Mouse (Mus musculus) right cerebral cortex, adult 2 months (tissue): ENCODE measurements around the gene Farp1.
"Not testable (repeated sequence)": the region's sequence is repeated elsewhere in the genome, so short reads cannot be mapped to it uniquely, and the experiment has no call there.

Experiments used
- DNase-seq, 2 experiments: peaks; one replicate each; pipeline ENCODE4 v3.0.0; 2021 to 2022; ENCODE audit warnings: low spot score in 2 of 2

The Farp1 gene

GRCm38 (mm10) chr14:121104760-121105329 lies 69.8 kb downstream of the Farp1 start:
- DNase-seq = no peak

- DNase-seq = no peak
Observed at GRCm38 (mm10) chr14:121106906-121107305, 71.9 kb downstream of the Farp1 start.

- DNase-seq = no peak
Observed at GRCm38 (mm10) chr14:121107707-121108285, 72.8 kb downstream of the Farp1 start.

GRCm38 (mm10) chr14:121108439-121109115 lies 73.6 kb downstream of the Farp1 start:
- DNase-seq = no peak

GRCm38 (mm10) chr14:121109116-121109504 lies 74.1 kb downstream of the Farp1 start:
- no peak for DNase-seq

GRCm38 (mm10) chr14:121110492-121111267 lies 75.7 kb downstream of the Farp1 start:
- DNase-seq = no peak

GRCm38 (mm10) chr14:121112061-121112460 lies 77.1 kb downstream of the Farp1 start:
- DNase-seq = no peak

- peak in 1 of 2 experiments; percentile 42 for DNase-seq
Observed at GRCm38 (mm10) chr14:121113785-121114184, 78.8 kb downstream of the Farp1 start.

- no peak for DNase-seq
Observed at GRCm38 (mm10) chr14:121116696-121117095, 81.7 kb downstream of the Farp1 start.

- no peak for DNase-seq
Observed at GRCm38 (mm10) chr14:121118860-121119259, 83.9 kb downstream of the Farp1 start.

- no peak for DNase-seq
Observed at GRCm38 (mm10) chr14:121121664-121122063, 86.7 kb downstream of the Farp1 start.

GRCm38 (mm10) chr14:121122852-121123251 lies 87.9 kb downstream of the Farp1 start:
- no peak for DNase-seq

- no peak for DNase-seq
Observed at GRCm38 (mm10) chr14:121124409-121125010, 89.5 kb downstream of the Farp1 start.

- DNase-seq = no peak
Observed at GRCm38 (mm10) chr14:121125651-121126050, 90.7 kb downstream of the Farp1 start.

- no peak for DNase-seq
Observed at GRCm38 (mm10) chr14:121126291-121126690, 91.3 kb downstream of the Farp1 start.

GRCm38 (mm10) chr14:121128858-121129800 lies 94.1 kb downstream of the Farp1 start:
- no peak for DNase-seq

- not testable (repeated sequence) for DNase-seq
Observed at GRCm38 (mm10) chr14:121130351-121130750, 95.4 kb downstream of the Farp1 start.

- no peak for DNase-seq
Observed at GRCm38 (mm10) chr14:121134414-121134813, 99.4 kb downstream of the Farp1 start.

GRCm38 (mm10) chr14:121143831-121144455 lies 108.9 kb downstream of the Farp1 start:
- no peak for DNase-seq

- DNase-seq = peak in 1 of 2 experiments; percentile 34
Observed at GRCm38 (mm10) chr14:121144496-121144895, 109.5 kb downstream of the Farp1 start.
